Comparison of ENCODE assay signal across 21 mouse cellular contexts in the genomic region with DNA sequence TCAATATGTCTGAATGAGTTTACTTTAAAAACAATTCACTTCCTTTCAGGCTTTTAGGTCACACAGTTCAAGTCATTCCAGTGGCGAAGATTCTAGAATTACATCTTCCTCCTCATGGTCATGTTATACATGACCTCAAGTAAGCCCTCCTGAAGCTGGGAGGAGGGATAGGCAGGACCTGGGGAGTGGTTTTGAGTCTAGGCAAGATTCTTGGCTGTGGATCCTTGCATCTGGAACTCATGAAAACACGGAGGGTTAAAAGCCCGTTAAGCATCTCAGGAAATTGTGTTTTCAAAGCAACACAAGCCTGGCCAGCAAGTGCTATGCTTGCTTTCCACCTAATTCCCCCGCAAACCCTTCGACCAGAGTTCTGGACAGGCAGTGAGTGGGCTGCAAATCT.
"Had no signal": no experiment of that assay in that cellular context is flagged by ENCODE, and none has a peak within 500 bp of the region (broad histone marks: within the 10 kb centered on the region; RNA-seq: fewer than 3 reads in every experiment).

No protein-coding gene starts in this region.

- H3K9me3 ChIP-seq: limb, embryonic 15.5 days; midbrain, embryonic 10.5 days; midbrain, embryonic 13.5 days; stomach, embryonic 15.5 days had no signal

- ATAC-seq: intestine, postnatal 0 days; liver, postnatal 0 days; midbrain, embryonic 13.5 days; midbrain, embryonic 16.5 days had no signal

- H3K27me3 ChIP-seq: limb, embryonic 15.5 days; megakaryocyte, embryonic 14.5 days; midbrain, embryonic 13.5 days; neural tube, embryonic 13.5 days; stomach, embryonic 15.5 days had no signal

- H3K4me1 ChIP-seq: megakaryocyte, embryonic 14.5 days; midbrain, embryonic 13.5 days; neural tube, embryonic 13.5 days; stomach, embryonic 15.5 days had no signal

- H3K27ac ChIP-seq: left cerebral cortex, adult 2 months; limb, embryonic 15.5 days; liver, embryonic 14.5 days; midbrain, embryonic 10.5 days; midbrain, embryonic 13.5 days; neural tube, embryonic 13.5 days; stomach, embryonic 15.5 days had no signal

- H3K4me3 ChIP-seq: left cerebral cortex, adult 2 months; limb, embryonic 15.5 days; megakaryocyte, embryonic 14.5 days; midbrain, embryonic 10.5 days; midbrain, embryonic 13.5 days; myocyte; neural tube, embryonic 13.5 days; stomach, embryonic 15.5 days had no signal

- H3K9ac ChIP-seq: limb, embryonic 15.5 days; liver, embryonic 14.5 days; liver, postnatal 0 days; lung, embryonic 14.5 days; midbrain, embryonic 13.5 days; neural tube, embryonic 13.5 days; stomach, embryonic 15.5 days had no signal

- H3K36me3 ChIP-seq: limb, embryonic 15.5 days; midbrain, embryonic 10.5 days; midbrain, embryonic 13.5 days; neural tube, embryonic 13.5 days; stomach, embryonic 15.5 days had no signal

- DNase-seq: kidney, adult 2 months; kidney, postnatal 25 days; layer of hippocampus, adult 9-11 months; liver, postnatal 0 days; retina, postnatal 1 day; right cerebral cortex, postnatal 25 days; spleen, adult 18-20 months; thymus, postnatal 25 days had no signal

- H3K4me2 ChIP-seq: limb, embryonic 15.5 days; liver, embryonic 11.5 days; lung, embryonic 14.5 days; midbrain, embryonic 13.5 days; neural tube, embryonic 13.5 days; stomach, embryonic 15.5 days had no signal
